Mouse (Mus musculus): ENCODE results near the gene Gm2696.
"Not testable (repeated sequence)": the region's sequence is repeated elsewhere in the genome, so short reads cannot be mapped to it uniquely, and the experiment has no call there.

Gene Gm2696

DNA sequence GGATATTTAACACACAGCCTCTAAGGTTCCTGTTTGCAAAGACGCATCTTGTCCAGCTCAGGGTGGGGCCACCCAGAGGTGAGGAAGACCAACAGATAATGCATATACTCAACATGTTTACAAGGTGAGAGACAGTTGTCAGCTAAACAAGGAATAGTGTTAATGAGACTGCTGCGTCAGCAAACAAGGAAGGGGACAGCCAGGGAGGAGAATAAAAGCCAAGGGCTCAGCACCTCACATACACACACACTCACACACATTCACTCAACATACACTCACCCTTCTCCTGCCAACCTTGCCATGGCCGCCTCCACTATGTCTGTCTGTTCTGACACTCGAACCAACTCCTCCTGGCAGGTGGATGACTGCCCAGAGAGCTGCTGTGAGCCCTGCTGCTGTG, at the start of gene Gm2696:
Gene Gm2696, plus strand, starts transcription at position 301 of the 400 bp plus-strand sequence.
- DNase-seq, result no peak

DNA sequence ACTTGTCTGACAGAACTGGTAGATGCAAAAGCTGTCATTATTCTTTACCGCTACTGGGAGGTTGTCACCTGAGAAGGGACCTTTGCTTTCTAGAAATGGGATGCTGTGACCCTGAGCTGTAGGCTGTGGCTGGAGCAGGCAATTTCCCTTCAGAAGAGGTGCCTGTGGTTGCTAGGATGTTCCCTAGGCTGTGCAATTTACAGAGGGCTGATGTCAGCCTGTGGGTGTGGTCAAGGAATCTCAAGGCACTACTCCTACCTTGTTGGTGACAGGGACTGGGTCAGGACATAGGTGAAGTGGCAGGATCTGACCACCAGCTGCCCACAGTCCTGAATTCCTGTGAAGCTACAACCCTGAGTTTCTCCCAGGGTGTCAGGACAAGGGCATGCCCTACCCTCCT, 44.8 kb upstream of the Gm2696 start:
- DNase-seq, result no peak

DNA sequence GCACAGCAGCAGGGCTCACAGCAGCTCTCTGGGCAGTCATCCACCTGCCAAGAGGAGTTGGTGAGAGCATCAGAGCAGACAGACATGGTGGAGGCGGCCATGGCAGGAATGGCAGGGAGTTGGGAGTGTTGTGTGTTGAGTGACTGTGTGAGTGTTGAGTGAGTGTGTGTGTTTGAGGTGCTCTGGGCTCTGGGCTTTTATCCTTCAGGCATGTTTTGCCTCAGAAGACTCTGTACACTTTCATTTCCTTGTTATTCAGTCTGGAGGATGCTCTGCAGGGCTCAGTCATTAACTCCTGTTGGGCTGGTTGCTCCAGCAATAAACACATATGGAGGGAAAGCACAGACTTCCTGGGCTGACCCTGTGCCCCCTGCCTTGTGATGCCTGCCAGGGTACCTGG, 43.3 kb upstream of the Gm2696 start, which contains the start of gene Gm3238:
Gene Gm3238, minus strand, starts transcription at position 101 of the 400 bp plus-strand sequence.
- not testable (repeated sequence) for DNase-seq

DNA sequence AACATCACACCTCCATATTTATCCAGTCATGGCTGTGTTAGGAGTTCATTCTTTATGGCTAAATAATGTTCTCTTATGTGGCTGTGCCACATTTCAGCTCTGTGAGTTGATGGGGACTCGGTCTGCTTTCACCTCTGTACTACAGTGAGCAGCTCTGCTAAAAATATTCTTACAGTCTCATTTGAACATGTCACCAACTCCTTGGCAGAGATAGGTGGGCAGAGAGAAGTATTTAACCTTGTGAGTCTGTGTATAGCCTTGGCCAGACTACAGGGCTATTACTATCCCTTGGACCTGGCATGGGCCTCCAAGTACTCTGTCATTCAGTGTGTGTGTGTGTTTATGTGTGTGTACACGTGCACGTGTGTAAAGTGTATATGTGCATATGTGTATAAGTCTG, 42.3 kb upstream of the Gm2696 start:
- not testable (repeated sequence) for DNase-seq

DNA sequence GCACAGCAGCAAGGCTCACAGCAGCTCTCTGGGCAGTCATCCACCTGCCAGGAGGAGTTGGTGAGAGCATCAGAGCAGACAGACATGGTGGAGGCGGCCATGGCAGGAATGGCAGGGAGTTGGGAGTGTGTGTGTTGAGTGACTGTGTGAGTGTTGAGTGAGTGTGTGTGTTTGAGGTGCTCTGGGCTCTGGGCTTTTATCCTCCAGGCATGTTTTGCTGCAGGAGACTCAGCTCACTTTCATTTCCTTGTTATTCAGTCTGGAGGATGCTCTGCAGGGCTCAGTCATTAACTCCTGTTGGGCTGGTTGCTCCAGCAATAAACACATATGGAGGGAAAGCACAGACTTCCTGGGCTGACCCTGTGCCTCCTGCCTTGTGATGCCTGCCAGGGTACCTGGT, 37.6 kb upstream of the Gm2696 start, which contains the start of gene Gm7138:
Gene Gm7138, minus strand, starts transcription at position 101 of the 400 bp plus-strand sequence.
- not testable (repeated sequence) for DNase-seq

DNA sequence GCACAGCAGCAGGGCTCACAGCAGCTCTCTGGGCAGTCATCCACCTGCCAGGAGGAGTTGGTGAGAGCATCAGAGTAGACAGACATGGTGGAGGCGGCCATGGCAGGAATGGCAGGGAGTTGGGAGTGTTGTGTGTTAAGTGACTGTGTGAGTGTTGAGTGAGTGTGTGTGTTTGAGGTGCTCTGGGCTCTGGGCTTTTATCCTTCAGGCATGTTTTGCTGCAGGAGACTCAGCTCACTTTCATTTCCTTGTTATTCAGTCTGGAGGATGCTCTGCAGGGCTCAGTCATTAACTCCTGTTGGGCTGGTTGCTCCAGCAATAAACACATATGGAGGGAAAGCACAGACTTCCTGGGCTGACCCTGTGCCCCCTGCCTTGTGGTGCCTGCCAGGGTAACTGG, 32.0 kb upstream of the Gm2696 start, which contains the start of gene Gm3250:
Gene Gm3250, minus strand, starts transcription at position 101 of the 400 bp plus-strand sequence.
- not testable (repeated sequence) for DNase-seq

DNA sequence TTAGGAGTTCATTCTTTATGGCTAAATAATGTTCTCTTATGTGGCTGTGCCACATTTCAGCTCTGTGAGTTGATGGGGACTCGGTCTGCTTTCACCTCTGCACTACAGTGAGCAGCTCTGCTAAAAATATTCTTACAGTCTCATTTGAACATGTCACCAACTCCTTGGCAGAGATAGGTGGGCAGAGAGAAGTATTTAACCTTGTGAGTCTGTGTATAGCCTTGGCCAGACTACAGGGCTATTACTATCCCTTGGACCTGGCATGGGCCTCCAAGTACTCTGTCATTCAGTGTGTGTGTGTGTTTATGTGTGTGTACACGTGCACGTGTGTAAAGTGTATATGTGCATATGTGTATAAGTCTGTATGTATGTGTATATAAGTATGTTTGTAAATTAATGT, 31.1 kb upstream of the Gm2696 start:
- DNase-seq, result not testable (repeated sequence)

DNA sequence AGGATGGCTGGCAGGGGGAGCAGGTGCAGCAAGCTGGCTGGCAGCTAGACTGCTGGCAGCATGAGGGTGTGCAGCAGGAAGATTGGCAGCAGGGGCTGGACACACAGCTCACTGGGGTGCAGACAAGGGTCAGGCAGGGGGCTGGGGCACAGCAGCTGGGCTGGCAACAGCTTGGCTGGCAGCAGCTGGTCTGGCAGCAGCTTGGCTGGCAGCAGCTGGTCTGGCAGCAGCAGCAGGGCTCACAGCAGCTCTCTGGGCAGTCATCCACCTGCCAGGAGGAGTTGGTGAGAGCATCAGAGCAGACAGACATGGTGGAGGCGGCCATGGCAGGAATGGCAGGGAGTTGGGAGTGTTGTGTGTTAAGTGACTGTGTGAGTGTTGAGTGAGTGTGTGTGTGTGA, 26.6 kb upstream of the Gm2696 start, which contains the start of gene Gm7137:
Gene Gm7137, minus strand, starts transcription at position 325 of the 400 bp plus-strand sequence.
- not testable (repeated sequence) for DNase-seq

DNA sequence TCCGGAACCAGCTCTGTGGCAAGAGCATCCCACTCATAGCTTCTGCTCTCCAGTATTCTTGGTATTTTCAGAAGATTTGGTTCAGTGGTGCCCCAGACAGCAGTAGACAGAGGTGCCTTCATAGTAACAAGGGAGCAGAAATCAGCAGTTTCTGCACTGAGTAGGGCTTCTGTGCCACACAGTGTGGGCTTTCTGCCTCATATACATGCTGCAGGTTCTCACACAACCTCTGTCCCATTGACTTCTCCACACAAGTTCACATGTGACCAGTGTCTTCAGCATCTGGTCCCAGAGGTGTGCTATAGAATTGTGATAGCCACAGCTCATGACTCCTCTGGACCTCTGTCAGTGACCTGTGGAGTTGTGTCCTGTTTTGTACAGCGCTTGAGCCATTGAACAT, 25.9 kb upstream of the Gm2696 start:
- no peak for DNase-seq

DNA sequence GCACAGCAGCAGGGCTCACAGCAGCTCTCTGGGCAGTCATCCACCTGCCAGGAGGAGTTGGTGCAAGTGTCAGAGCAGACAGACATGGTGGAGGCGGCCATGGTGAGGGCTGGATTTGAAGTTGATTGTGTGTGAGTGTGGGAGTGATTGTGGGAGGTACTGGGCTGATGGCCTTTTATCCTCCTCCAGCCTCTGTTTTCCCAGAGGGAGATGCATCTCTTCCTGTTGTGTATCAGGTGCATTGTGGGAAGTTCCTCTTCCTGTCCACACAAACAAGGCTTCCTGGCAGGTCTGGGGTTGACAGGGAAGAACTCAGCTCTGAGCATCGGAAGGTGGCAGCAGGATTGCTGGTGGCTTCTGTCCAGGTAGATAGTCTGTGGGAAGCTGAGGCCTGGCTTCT, 19.5 kb upstream of the Gm2696 start, which contains the start of gene Gm9639:
Gene Gm9639, minus strand, starts transcription at position 101 of the 400 bp plus-strand sequence.
- no peak for DNase-seq

DNA sequence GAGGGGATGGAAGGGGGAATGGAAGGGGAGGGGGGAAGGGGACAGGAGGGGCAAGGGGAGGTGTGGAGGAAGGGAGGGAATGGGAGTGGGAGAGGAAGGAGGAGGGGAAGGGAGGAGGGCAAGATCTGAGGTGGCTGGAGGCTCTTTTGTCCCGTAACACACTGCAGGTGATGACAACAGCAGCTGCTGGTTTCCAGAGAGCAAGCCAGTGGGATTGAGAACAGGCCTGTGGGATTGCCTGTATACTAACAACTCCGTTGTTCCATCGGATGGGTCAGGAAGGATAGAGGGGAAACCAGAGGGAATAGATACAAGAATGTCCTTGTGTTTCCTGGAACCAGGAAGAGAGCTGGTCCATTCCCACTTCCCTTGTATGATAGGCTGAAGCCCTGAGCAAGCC, 16.8 kb upstream of the Gm2696 start:
- no peak for DNase-seq

DNA sequence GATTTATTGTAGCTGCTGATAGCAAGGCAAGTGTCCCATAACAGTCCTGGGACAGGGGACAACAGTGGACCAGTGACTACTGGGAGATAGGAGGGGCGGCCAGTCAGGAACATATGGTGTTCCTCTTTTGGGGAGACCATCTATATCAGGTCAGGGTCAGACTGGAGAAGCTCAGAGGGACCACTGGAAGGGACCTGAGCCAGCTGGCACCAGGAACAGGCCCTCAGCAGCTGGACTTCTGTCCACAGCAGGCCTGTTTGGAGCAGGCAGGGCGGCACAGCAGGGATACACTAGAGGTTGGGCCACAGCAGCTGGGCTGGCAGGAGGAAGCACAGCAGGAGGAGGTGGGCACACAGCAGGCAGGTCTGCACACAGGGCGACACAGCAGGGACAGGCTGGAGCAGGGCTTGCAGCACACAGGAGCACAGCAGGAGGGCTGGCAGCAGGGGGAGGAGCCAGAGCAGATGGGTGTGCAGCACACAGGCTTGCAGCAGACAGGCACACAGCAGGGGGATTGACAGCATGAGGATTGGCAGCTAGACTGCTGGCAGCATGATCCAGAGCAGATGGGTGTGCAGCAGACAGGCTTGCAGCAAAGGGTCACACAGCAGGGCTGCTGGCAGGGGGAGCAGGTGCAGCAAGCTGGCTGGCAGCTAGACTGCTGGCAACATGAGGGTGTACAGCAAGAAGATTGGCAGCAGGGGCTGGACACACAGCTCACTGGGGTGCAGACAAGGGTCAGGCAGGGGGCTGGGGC, 16.1 kb upstream of the Gm2696 start:
- peak; percentile 20 for DNase-seq

DNA sequence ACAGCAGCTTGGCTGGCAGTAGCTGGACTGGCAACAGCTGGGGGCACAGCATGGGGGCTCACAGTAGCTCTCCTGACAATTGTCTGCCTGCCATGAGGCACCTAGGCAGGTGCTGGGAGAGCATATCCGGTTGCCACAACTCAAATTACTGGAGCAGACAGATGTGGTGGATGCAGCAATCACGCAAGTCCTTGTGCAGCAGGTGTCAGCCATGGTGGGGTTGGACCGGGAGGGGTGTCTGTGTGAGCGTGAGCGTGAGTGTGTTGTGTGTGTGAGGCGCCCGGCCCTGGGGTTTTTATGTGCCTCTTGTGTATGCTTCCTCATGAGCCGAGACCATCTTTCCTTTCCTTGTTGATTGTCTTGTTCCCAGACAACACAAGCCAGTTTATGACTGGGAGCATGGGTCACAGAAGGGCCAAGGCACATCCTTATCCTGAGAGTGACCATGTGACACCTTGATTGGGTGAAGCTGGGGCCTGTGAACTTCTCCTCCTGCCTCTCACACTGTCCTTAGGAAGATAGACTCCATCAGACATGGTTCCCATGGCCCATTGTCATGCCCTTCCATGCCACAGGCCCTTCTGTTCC, 15.5 kb upstream of the Gm2696 start, which contains the start of gene Gm19668:
Gene Gm19668, minus strand, starts transcription at position 213 of the 588 bp plus-strand sequence.
- no peak for DNase-seq

DNA sequence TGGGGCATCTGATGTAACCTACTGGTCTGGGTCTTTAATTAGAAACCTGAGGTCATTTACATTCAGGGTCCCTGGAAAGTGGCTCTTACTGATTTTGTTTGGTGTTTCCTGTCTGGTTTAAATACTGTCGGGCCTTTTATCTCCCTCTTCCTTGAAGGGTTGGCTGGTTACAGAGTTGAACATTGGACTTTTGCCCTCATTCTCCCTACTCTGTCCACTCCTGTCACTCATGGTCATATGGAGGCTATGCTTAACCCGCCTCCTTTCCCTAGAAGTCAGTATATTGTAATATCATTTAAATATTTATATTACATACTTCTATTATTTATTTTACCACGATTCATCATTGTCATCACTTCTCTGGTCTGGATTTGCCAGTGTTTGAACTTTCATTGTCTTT, 10.4 kb upstream of the Gm2696 start:
- no peak for DNase-seq

DNA sequence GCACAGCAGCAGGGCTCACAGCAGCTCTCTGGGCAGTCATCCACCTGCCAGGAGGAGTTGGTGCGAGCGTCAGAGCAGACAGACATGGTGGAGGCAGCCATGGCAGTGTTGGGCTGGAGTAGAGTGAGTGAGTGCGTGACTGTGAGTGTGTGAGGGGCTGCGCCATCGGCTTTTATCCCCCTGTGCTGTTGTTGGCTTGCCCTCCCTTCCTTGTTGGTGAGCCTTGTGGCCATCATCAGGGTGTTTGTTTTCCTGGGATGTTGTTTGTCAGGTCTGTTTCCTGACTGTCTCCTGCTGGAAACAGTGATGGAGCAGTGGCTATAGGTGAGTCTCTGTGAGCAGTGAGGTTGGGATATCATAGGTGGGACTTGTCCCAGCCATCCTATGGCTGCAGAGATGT, 2.7 kb upstream of the Gm2696 start, which contains the start of gene Gm9507:
Gene Gm9507, minus strand, starts transcription at position 101 of the 400 bp plus-strand sequence.
- DNase-seq, result no peak

DNA sequence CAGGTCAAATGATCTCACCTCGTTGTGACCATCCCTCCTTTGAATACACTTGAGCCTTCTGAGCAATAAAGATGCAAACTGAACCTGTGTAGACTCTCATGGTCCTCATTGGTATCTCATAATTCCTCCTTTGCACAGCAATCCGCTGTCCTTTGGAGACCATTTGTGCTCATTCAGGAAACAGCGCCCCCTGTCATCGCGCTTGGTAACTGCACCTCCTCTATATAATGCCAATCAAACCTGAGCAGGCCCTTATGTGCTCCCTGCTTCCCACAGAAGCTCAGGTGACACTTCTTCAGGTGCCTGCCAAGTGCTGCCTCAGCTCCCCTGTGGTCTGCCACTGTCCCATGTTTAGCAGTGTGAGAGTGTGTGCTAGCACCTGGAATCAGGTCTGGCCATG, 1.0 kb downstream of the Gm2696 start:
- peak; percentile 39 for DNase-seq

DNA sequence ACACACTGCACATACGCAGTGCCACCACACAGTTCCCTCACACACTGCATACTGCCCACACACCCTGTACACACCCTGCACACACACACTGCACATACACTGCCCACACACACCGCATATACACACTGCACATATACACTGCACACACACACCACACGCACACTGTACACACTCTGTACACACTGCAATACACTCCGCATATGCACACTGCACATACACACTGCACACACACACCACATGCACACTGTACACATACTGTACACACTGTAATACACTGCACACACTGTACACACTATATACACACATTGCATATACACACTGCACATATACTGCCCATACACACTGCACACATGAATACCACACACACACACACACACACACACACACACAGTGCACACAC, 4.0 kb downstream of the Gm2696 start:
- no peak for DNase-seq

DNA sequence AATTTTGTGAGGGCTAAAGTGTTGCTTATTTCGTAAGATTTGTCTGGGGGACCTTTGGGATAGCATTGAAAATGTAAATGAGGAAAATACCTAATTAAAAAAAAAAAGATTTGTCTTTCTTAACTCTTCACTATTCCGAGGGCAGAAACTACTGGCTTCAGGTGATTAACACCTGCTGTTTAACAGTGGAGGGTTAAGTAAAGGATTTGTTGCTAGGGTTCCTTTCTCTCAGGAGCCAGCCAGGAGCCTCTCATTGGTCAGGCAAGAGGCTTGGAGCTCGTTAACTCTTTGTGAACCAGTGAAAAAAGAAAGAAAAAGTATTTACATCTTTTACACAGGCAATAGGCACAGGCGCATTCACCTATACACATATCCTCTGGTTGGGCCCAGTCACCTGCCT, 4.7 kb downstream of the Gm2696 start:
- DNase-seq, result no peak

DNA sequence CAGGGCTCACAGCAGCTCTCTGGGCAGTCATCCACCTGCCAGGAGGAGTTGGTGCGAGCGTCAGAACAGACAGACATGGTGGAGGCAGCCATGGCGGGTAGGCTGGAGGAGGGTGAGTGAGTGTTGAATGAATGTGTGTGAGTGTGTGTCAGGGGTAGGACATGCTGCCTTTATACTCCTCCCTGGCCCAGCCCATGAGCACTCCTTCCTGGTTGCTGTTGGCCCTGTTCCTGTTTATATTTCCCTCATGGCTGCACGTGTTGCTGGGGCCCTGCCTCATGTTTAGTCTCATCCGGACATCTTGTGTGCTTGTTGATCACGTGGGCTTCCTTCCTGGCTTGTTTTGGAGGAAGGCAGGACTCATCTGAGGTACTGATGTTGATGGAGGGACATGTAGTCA, 12.5 kb downstream of the Gm2696 start, which contains the start of gene Krtap10-4:
Gene Krtap10-4, minus strand, starts transcription at position 145 of the 400 bp plus-strand sequence.
- DNase-seq, result peak; percentile 42

DNA sequence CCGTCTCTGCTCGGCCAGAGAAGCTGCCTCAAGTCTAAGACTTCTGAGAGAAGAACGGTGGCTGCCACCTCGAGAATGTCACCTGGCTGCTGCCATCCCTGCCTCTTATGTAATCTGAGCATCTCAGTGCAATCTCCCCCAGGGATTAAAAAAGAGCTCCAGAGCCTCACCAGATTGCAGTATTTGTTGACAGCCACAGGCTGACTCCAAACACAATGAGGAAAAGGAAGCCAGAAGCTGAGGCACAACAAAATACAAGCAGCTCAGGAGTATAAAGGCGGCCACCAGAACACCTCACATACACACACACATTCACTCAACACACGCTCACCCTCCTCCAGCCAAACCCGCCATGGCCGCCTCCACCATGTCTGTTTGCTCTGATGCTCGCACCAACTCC, 21.2 kb downstream of the Gm2696 start, which contains the start of gene Krtap10-10:
Gene Krtap10-10, plus strand, starts transcription at position 301 of the 400 bp plus-strand sequence.
- DNase-seq, result no peak

DNA sequence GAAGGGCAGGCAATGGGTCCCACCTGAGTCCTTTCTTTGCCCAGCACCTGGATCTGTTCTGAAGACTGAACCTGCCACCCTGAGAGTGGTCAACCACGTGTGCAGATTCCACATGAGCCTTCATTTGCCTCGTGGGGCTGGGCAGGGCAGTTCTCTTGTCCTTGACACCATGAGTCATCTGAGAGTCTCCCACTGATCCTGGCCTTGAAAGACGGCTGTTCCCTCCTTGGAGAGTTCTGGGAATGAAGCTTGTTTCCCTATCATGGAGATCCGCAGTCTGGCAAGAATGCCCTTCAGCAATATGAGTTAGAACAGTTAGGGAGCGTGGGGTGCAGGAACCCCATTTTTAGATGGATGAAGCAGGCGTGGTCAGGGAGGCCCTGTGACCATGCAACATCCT, 24.5 kb downstream of the Gm2696 start:
- DNase-seq, result no peak

DNA sequence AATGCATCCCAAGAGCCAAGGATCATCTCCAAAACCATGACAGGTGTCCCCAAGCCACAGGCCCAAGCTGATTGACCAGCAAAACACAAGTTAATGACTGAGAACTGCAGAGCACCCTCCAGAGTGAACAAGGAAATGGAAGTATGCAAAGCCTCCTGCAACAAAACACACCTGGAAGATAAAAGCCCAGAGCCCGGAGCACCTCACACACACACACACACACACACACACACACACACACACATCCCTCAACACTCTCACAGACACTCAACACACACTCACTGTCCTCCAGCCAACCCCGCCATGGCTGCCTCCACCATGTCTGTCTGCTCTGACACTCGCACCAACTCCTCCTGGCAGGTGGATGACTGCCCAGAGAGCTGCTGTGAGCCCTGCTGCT, 32.0 kb downstream of the Gm2696 start, which contains the start of gene Gm36176:
Gene Gm36176, plus strand, starts transcription at position 301 of the 400 bp plus-strand sequence.
- DNase-seq, result no peak

DNA sequence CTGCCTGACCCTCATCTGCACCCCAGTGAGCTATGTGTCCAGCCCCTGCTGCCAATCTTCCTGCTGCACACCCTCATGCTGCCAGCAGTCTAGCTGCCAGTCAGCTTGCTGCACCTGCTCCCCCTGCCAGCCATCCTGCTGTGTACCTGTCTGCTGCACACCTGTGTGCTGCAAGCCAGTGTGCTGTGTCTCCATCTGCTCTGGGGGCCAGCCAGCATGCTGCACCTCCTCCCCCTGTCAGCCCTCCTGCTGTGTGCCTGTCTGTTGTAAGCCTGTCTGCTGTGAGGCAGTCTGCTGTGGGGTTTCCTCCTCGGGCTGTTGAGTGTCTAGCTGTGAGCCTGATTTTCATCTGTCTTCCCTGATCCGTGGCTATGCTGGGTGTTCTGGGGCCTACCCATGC, 32.5 kb downstream of the Gm2696 start:
- no peak for DNase-seq

DNA sequence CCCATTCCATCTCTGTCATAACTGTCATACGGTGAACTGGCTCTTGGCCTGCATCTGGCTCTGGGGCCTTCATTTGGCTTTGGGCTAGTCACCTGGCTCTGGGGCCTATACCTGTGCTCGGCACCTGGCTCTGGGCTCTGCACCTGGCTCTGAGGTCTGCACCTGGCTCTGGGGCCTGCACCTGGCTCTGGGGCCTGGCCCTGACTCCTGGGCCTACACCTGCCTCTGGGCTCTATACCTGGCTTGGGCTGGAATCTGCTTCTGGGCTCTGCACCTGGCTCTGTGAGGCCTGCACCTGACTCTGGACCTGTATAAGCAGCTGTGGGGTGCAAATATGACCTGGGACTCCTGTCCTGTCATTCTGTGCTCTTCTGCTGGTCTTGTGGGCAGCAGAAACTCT, 33.1 kb downstream of the Gm2696 start:
- no peak for DNase-seq
